Mouse (Mus musculus): Measurements from ENCODE around the gene Ndc1.
"Not testable (repeated sequence)": the region's sequence is repeated elsewhere in the genome, so short reads cannot be mapped to it uniquely, and the experiment has no call there.

Ndc1 gene

DNA sequence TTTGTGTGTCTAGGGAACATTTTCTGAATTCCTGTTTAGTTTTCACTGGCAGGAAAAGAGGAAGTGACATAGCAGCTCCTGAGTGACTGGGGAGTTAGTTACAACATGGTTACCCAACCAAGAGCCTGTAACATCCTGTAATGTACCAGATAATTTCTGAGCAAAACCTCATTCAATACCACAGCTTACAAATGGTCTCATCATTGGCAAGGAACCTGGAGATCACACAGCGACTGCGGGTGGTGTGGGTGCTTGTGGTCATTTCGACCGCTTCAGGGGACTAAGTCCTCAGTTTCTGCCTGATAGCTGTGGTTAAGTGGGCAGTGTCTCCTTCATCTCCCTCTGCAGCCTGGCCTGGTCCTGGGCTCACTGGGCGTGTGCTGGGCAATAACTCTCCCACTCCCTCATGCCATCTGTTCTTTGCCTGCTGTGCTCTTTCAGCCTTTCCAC is 3.4 kb upstream of the Ndc1 start:
- in situ Hi-C loops (cut with MboI, MseI), result no loop called here

DNA sequence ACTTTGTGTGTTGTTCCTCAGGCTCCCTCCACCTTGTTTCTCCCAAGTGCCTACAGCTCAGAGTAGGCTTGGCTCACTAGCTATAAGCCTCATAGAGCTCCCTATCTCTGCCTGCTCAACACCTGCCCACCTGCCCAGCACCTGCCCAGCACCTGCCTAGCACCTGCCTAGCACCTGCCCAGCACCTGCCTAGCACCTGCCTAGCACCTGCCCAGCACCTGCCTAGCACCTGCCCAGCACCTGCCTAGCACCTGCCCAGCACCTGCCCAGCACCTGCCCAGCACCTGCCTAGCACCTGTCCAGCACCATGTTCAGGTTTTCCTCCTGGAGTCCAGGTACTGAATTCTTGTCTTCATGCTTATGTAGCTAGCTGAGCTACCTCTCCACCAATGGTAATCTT is 1.2 kb upstream of the Ndc1 start:
- in situ Hi-C loops (cut with MboI, MseI), result not testable (repeated sequence)

DNA sequence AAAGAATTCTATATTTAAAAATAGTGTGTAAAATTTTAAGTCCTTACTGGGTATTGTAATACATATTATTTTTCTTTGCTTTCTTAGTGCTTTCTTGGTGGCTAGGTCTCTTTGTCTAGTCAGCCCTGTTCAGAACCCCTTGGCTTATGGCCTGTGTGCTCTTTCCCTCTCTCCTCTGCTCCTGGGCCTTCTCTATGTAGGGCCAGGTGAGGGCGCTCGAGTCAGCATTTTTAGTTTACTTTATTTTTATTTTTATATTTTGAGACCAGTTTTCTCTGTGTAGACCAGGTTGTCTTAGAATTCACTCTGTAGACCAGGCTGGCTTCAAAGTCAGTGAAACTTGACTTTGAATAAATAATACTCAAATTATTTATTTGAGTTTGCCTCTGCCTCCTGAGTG is 4.7 kb downstream of the Ndc1 start:
- in situ Hi-C loops (cut with MboI, MseI), result loop anchor here in 1 of 2 experiments (10.0 kb wide), 1 partner anchor 938 kb away; no protein-coding TSS in a partner anchor

DNA sequence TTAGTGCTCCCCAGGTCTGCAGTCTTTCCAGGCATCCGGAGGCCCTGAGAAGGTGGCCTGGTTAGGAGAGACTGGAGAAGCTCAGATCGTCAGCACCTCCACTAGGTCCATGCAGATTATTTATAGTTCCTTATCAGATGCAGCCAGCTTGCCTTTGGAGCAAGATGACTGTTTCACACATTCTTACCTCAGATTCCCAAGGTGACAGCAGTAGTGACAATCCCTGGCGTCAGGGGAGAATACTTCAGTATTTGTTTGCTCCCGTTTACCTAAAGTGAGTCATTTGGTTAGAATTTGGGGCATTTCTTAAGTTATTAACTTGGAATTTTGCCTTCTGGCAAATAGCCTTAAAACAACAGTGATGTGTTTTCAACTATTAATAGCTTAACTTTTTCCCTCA is 7.1 kb downstream of the Ndc1 start:
- in situ Hi-C loops (cut with MboI, MseI), result loop anchor here in 1 of 2 experiments (10.0 kb wide), 1 partner anchor 940 kb away; no protein-coding TSS in a partner anchor

DNA sequence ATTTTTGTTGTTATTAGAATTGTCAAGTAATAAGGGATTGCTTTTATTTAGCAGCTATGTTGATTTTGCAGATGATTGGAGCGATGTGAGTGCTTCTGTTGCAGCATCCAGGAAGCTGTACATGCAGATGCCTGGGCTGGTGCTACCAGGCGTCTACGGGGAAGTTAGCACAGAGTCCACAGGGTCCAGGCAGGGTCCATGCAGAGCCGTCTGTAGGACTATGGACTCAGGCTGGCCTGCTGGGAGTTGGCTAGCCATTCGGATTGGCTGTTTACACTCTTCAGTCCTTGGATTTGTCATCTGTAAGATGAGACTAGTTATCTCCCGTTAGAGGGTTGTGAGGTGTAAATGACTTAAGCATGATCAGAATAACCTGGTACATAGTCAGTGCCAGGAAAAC is 11.4 kb downstream of the Ndc1 start:
- in situ Hi-C loops (cut with MboI, MseI), result loop anchor here in 1 of 2 experiments (10.0 kb wide), 1 partner anchor 944 kb away; no protein-coding TSS in a partner anchor

DNA sequence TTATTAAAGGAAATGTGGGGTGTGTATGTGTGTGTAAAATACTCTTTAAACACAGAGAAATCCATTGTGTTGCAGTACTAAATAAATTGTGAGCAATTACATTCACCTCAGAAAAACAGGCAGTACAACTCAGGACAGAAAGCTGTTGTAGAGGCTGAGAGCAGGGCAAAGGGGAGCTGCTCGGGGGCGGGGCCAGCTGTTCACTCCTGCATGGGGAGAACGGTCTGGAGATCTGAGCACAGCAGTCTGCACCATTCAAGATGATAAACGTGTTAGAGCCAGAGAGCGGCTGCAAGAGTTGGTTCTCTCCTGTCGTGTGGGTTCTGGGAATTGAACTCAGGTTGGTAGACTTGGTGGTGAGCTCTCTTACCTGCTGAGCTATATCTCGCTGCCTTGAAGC is 13.3 kb downstream of the Ndc1 start:
- in situ Hi-C loops (cut with MboI, MseI), result no loop called here

DNA sequence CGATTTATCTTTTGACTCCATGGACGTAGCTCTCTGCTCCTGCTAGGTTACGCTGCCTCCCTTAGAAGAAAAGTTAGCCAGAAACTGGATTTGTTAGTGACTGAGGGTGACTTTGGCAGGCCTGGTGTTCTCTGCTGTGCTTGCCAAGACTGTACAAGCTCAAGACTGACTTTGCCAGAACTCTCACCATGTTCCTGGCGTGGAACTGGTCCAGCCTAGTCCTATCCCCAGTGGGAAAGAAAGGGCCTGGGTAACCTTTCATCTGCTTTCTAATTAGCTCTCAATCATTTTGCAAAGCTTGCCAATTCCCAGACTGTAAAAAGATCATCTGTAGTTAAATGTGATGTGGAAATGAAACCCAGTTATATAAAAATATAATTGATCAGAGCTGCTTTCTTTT is 19.5 kb downstream of the Ndc1 start:
- in situ Hi-C loops (cut with MboI, MseI), result no loop called here

DNA sequence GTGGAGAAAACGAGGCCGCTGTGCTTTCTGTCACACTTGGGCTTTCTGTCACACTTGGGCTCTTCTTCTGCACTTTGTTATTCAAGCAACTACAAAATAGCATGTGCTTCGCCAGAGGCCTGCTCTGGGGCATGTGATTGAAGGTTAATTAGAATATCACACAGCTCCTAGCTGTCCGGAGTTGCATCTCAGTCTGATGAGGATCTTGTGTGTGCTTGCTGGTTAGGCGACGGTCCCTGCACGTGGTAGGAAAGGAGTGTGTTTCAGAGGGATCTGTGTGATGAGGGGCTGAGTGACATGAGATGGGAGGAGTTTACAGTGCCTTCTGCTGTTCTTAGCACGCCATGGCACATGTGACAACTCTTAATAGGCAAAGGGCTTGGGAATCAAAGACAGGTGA is 19.9 kb downstream of the Ndc1 start:
- in situ Hi-C loops (cut with MboI, MseI), result no loop called here

DNA sequence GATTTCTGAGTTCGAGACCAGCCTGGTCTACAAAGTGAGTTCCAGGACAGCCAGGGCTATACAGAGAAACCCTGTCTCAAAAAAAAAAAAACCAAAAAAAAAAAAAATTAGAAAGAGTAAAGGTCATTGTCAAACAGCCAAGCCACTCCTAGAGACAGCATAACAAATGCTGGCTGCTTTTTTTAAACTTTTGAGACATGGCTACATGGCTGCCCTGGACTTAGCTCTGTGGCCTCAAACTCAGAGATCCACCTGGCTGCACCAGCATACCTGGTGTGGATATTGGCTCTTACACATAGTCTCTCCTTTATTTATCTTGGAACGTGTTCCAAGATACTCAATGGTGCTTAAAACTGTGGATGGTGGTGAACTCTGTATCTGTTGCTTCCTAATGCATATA is 20.7 kb downstream of the Ndc1 start:
- in situ Hi-C loops (cut with MboI, MseI), result no loop called here

DNA sequence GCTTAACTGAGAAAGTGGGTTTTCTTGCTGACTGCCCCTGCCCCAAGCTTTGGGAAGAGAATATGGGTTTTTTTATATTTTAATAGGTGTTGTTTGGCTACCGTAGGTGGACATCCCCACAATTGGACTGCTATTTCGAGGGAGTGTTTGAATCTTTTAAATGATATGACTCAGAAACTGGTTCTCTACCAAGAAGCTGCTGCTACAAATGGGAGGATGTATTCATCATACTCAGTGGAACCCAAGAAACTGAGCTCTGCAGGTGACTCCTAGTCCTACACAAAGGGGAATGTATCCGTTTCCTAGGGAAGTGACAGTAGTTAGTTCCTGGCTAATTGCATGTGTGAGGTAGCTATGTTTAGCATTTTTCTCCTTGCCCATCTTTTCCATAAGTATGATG is 21.8 kb downstream of the Ndc1 start:
- in situ Hi-C loops (cut with MboI, MseI), result no loop called here

DNA sequence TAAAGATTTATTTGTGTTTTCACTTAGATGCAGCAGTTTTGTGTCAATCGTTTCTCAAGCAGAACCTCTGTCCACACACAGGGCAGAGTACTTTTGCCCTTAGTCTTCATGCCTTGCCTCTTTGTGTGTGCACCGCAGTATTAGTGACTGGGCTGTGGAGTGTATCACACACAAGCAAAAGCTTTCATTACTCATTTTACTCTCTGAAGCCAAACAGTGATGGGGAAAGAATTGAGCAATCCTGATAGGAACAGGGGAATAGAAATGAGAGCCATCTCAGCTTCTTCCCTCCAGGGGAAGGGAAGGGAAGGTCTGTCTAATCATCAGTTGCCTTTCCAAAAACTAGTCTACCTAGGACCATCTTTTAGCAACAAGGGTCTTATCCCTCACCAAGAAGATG is 26.2 kb downstream of the Ndc1 start:
- in situ Hi-C loops (cut with MboI, MseI), result loop anchor here in 1 of 2 experiments (10.0 kb wide), 1 partner anchor 989 kb away; no protein-coding TSS in a partner anchor

DNA sequence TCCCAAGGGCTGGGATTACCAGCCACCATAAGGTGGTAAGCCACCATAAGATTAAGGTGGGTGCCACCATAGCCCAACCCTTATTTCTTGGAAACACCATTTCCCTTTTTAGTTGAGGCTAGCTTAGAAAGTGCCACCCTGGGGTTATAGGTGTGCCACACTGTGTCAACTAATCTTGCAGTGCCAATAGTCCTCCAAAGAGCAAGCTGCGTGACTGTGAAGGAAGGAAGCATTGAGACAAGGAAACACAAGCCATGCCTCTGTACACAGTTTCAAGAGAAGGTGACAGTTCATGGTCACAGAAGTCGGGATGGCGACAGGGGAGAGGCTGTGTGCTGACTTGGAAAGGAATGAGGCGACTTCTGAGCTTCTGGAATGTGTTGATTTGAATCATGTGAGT is 52.6 kb downstream of the Ndc1 start:
- in situ Hi-C loops (cut with MboI, MseI), result no loop called here

DNA sequence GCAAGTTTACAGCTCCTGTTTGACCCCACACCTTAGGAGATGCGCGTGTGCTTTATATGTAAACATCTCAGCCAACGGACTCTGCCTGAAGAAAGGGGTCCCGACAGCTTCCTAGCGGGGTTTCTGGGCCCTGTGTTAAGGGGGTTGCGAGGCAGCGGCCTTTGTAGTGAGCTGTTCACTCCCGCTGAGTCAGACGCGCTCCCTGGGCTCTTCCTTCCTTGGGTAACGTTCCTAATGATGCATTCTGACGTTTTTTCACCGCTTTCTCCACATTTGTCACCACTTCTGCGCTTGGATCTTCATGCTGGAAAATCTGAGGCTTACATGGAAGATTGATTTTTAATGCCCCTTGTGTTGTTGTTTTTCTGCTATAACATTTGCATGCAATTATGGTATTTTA is 54.1 kb downstream of the Ndc1 start:
- in situ Hi-C loops (cut with MboI, MseI), result no loop called here

DNA sequence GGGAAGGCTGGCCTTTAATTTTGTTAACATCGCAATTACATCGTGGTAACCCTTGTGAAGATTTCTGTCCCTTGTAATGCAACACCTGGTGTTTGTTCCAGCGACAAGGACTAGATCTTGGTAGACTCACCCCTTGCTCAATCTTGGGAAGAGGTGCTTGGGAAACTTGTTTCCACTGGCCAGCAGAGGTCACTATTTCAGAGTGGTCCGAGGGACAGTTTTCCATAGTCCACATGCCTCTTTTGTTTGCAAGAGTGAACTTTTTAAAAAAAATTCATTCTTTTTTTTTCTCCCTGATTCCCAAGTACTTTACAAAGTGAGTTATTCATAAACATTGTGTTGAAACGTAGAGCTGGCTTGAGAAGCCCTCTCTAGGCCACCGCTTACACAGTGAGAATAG is 54.6 kb downstream of the Ndc1 start:
- in situ Hi-C loops (cut with MboI, MseI), result no loop called here

DNA sequence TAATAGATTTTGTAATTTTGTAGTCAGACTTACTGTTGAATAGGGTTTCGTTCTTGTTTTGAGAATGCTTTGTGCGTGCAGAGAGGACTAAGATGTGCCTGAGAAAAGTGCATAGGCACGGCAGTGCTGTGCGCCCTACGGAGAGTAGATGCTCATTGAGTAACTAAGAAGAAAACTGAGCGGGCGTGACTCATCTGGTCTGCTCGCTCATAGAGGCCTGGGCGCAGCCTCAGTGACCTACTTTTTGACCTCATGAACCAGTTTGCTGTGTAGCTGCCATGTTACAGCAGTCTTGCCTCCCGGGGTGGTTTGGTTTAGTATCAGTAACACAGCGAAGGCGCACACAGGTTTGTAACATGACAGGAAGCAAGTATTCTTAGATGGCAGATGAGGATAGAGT is 58.0 kb downstream of the Ndc1 start:
- in situ Hi-C loops (cut with MboI, MseI), result no loop called here

DNA sequence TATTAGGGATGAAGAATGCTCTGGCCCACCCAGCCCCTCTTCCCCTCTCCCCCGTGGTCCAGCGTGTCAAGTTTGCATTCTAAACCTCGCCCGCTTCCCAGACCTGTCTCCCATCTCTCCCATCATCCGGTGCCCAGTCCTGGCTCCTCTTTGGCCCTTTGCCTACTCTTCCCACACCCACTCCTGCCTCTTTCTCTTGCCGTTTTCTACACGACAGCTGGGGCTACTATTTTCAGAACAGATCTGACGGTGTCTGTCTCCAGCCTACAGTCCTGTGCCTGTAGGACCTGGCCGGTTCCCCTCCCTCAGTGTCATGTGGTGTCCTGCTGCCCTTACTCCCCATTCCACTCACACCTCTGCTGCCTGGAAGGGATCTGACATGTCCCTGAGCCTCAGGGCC is 59.0 kb downstream of the Ndc1 start:
- in situ Hi-C loops (cut with MboI, MseI), result no loop called here

DNA sequence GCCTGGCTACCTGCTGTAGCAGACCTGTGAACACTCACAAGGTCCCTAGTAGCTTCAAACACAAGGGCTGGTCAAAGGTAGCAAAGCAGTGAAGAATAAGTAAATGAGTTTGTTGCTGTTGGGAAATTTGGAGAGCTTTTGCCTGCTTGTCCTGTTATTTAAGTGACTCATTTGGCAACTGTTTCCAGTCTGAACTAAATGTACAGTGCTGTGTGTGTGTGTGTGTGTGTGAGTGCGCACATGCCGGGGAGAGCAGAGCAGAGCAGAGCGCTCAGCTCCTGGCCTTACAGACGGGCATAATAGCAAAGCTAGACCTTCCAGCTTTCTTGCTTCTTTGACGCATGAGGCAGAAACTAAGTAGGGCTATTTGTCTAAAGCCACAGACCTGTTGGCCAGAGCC is 65.1 kb downstream of the Ndc1 start:
- in situ Hi-C loops (cut with MboI, MseI), result no loop called here

DNA sequence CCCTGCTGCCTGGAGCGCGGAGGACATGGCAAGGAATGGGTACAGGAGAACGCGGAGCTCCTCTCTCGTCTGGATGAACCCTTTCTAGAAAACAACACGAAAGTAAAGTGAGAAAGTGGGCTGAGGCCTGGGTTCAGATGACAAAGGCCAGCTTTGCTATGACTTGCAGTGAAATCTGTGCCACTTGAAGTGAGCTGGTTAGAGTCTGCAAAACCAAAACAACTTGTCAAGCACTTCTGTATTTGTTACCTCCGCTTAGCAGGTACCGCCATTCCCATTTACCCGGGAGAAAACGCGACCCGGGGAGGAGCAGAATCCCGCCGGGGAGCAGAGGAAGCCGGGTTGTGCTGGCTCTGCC is 66.4 kb downstream of the Ndc1 start:
- in situ Hi-C loops (cut with MboI, MseI), result no loop called here

DNA sequence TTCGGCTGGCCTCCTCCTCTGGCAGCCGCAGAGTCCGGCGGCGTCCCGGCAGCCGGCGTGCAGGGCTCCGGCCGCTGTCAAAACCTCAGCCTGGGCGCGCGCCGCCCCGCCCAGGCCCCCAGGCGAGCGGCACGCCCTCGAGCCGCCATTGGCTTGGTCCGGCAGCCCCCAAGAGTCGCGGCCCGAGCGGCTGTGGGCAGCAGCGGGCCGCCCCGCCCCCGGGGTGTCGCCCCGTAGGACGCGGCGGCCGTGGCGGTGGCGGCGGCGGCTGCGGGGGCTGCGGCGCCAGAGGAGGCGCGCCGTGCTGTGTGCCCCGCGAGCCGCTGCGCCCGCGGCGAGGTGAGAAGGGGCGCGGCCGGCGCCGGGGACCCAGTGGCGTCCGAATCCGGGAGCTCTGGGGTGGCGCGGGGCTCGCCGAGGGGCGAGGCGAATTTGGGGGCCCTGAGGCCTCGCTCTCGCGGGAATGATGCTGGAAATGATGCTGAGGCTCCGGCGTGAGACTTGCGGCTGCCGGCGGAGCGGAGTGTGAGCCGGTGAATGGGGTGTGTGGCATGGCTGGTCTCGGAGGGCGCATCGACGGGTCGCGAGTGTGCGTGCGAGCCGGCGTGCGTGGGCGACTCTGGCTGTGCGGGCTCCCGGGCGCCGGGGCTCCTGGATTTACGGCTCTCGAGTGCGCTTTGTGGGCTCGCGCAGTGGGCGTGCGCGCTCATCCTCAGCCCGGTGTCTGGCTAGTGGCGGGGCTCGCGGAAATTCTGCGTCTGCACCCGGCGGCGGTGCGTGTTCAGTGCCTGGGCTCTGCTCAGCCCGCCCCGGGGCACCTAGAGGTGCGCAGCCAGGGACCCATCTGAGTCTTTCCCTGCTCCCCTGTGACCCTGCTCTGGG is 67.0 kb downstream of the Ndc1 start, which contains the start of gene Glis1:
Gene Glis1 (plus strand): TSS at position 236 of the 882 bp plus-strand sequence.
- in situ Hi-C loops (cut with MboI, MseI), result no loop called here

DNA sequence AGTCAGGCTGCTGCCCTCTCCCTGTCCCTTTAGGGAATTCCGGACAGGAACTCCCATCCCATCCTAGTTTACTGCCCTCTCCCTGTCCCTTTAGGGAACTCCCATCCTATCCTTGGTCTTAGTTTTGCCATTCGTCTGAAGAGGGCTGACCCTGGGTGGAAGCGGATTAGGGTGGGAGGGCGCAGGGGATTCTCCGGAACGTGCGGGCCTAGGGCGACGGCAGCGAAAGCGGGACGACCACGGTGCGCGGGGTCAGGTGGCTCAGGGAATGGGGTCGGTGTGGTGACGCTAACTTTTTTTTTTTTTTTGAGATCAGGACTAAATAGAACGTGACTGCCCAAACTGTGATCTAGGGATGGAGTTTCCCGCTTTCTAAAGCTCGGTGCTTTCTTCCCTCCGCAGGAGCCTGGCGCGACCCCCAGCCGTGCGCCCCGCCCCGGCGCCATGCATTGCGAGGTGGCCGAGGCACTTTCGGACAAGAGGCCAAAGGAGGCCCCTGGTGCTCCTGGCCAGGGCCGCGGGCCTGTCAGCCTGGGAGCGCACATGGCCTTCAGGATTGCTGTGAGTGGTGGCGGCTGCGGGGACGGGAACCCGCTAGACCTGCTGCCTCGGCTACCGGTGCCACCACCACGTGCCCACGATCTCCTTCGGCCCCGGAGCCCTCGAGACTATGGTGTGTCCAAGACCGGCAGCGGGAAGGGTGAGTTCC is 67.8 kb downstream of the Ndc1 start:
- in situ Hi-C loops (cut with MboI, MseI), result no loop called here

DNA sequence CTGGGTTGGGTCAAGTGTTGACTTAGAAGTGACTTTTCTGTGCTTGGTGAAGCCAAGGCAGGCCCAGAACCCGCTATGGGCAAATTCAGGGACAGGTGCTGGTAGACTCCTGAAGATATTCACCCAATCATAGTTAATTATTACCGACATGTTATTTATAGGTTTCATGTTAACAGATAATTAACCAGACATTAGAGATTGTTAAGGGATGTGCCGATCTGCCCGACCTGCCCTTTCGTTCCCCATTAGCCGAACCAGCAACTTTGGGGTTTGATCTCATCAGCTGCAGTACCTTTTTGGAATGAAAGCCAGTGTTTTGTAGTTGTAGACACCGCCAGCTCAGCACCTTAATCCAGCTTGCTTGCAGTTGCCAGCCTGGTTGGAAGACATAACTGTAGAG is 68.9 kb downstream of the Ndc1 start:
- in situ Hi-C loops (cut with MboI, MseI), result no loop called here

DNA sequence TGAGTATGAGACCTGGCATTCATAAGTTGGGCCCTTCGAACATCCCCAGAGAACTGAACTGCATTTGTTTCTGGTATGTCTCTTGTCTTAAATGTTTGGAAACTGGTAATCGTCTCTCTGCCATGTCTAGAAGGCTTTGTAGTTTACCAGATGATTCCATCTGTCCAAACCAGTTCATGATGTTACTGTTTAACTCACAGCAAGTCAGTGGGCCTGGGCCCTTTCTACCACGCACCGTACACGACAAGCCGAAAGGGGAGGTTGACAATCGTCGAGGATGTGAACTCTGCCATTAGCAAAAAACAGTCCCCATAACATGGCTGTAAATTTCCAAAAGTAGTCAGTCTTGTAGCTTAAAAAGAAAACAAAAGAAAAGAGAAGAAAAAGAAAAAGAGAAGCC is 71.2 kb downstream of the Ndc1 start:
- in situ Hi-C loops (cut with MboI, MseI), result no loop called here

DNA sequence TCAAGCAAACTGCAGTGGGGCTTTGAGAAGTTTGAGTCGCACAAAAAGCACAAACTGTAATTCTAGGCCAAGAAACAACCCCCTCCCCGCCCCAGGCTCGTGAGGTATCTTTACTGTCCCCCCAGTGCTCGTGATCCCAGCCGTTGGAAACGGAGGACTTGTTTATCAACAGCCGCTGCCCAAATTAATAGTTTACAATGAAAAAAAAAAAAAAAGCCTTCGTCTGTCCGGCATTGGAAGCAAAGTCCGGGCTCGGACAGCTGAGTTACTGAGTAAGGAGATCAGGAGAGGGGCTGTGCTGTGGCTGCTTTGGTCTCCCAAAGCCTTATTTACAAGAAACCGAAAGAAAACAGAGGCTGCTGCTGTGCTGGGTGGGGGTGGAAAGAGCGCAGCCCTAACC is 72.7 kb downstream of the Ndc1 start:
- in situ Hi-C loops (cut with MboI, MseI), result no loop called here

Measured in T-helper 17 cell (primary cell).